Mouse (Mus musculus): ENCODE data around the gene Appl1. TPM values are rescaled to one million over a fixed set of nuclear protein-coding genes. Genes with fewer than 3 reads are reported as not detected.

The Appl1 gene
- polyA plus RNA-seq, 1 experiment: 28.4 TPM

DNA sequence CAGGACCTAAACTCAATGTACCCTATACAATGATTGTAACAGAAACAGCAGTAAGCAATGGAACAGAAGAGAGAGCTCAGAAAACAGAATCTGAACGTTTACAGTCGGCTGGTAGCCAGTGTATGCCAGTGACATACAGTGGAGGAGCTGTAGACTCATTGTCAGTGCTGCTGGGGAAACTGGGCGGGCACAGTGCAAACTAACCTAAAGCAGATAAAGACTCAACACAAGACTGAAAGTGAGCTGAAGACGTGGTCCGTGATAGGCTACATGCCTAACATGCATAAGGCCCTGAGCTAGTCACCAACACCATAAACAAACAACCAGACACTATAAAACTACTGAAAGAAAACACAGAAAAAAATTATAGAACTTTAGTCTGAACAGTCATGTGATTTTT is 89.3 kb downstream of the Appl1 start:
- 90% methylated on average over 5 of the region's 5 CpGs for WGBS
- H3K4me3 ChIP-seq (replicated peaks; ENCODE audit: insufficient read depth, low read depth, low read length): no peak overlapping the region
- no peak for DNase-seq
- no peaks in the 10 kb centered on the region for H3K4me1 ChIP-seq (ENCODE audit: control insufficient read depth, insufficient read depth, low read length)
- no peaks in the 10 kb centered on the region for H3K27me3 ChIP-seq (ENCODE audit: control insufficient read depth, insufficient read depth, low read length)
- H3K27ac ChIP-seq (ENCODE audit: insufficient read depth, low read length): no peak overlapping the region
- no peak for TF ChIP-seq POLR2A (IDR thresholded peaks at IDR 0.05; ENCODE audit: borderline replicate concordance, insufficient read depth, low read length)
- no peak for TF ChIP-seq CTCF (IDR thresholded peaks at IDR 0.05; ENCODE audit: borderline replicate concordance, insufficient read depth, low read depth, low read length)

DNA sequence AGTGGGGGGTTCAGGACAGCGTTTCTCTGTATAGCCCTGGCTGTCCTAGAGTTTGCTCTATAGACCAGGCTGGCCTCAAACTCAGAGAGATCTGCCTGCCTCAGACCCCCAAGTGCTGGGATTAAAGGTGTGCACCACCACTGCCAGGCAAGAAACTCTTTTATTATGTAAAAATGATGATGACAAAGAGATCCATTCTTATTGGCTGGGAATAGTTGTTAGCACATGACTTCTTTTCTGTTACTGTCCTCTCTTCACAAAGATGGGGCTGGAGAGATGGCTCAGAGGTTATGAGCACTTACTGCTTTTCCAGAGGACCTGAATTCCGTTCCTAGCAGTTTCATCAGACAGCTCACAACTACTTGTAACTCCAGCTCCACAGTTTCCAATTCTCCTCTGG is 91.1 kb downstream of the Appl1 start:
- no peak overlapping the region for H3K27ac ChIP-seq (ENCODE audit: insufficient read depth, low read length)
- H3K27me3 ChIP-seq (ENCODE audit: control insufficient read depth, insufficient read depth, low read length): no peaks in the 10 kb centered on the region
- WGBS: 81% methylated on average over 2 of the region's 2 CpGs
- no peak overlapping the region for H3K4me3 ChIP-seq (replicated peaks; ENCODE audit: insufficient read depth, low read depth, low read length)
- TF ChIP-seq CTCF (IDR thresholded peaks at IDR 0.05; ENCODE audit: borderline replicate concordance, insufficient read depth, low read depth, low read length): no peak
- no peak for DNase-seq
- no peaks in the 10 kb centered on the region for H3K4me1 ChIP-seq (ENCODE audit: control insufficient read depth, insufficient read depth, low read length)

DNA sequence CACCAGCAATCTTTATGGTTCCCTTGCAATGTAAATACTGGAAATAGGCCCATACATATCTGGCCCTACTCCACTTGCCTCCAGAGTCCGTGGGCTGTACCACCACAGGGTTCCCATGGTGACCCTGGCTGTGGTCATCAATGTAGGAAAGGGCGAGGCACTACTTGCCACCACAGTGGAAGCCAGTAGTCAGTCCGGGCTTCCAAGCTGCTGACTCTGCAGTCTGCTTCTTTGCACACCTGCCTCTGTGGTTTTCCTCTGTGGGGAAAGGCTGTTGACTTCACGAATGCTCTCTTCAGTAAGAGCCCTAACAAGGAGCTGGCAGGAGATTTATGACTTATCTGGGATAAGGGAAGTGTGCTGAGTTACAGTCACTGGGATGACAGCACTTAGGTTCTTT is 92.3 kb downstream of the Appl1 start:
- DNase-seq: no peak
- H3K27me3 ChIP-seq (ENCODE audit: control insufficient read depth, insufficient read depth, low read length): no peaks in the 10 kb centered on the region
- WGBS: 45% methylated on average over 4 of the region's 4 CpGs
- TF ChIP-seq POLR2A (IDR thresholded peaks at IDR 0.05; ENCODE audit: borderline replicate concordance, insufficient read depth, low read length): no peak
- no peak for TF ChIP-seq CTCF (IDR thresholded peaks at IDR 0.05; ENCODE audit: borderline replicate concordance, insufficient read depth, low read depth, low read length)
- H3K27ac ChIP-seq (ENCODE audit: insufficient read depth, low read length): no peak overlapping the region
- no peak overlapping the region for H3K4me3 ChIP-seq (replicated peaks; ENCODE audit: insufficient read depth, low read depth, low read length)
- H3K4me1 ChIP-seq (ENCODE audit: control insufficient read depth, insufficient read depth, low read length): no peaks in the 10 kb centered on the region

Other genes starting within 250 kb of the Appl1 start
- 0.13 and 0.19 TPM in 2 replicates for gene Asb14, start 76.7 kb downstream of the Appl1 start, polyA plus RNA-seq (2012; rRNA removed)
- gene Hesx1, start 23.2 kb upstream of the Appl1 start, polyA plus RNA-seq (2012; rRNA removed): not detected in 2 replicates
- 1.2 and 1.3 TPM in 2 replicates for gene Il17rd, start 67.7 kb upstream of the Appl1 start, polyA plus RNA-seq (2012; rRNA removed)
- 54.5 and 54.8 TPM in 2 replicates for gene Arhgef3, start 143.7 kb upstream of the Appl1 start, polyA plus RNA-seq (2012; rRNA removed)